Mouse (Mus musculus) T-helper 1 cell (primary cell): ENCODE data around the gene Olfr675.
"Not testable (repeated sequence)": the region's sequence is repeated elsewhere in the genome, so short reads cannot be mapped to it uniquely, and the experiment has no call there.

Experiments used
- in situ Hi-C: fragments of 300-600 bp; cut with MboI, MseI; formaldehyde crosslinking; loops from one replicate; pipeline ENCODE4 v1.15.1; 2025; ENCODE audit warnings: high pct_unique_total_duplicates

The Olfr675 gene

DNA sequence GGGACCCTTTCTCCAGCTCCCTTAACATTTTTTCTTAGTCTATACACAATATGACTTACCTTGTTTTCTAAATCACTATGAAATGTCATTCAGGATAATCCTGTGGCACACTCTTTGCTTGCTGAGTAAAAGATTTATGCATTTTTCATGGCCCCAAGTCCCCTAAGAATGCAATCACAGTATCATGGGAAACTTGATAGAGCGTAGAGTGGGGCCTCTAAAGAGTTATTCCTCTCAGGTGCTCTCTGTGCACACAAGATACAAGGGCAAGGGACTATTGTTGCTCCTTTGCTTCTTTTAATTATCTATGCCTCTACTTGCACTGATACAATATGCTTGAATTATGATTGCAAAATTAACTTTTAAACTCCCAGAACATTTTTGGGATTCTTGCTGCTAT, at the start of gene Olfr675:
Olfr675 (minus strand) TSS at position 101 of the 400 bp plus-strand sequence.
- in situ Hi-C loops: no loop called here

DNA sequence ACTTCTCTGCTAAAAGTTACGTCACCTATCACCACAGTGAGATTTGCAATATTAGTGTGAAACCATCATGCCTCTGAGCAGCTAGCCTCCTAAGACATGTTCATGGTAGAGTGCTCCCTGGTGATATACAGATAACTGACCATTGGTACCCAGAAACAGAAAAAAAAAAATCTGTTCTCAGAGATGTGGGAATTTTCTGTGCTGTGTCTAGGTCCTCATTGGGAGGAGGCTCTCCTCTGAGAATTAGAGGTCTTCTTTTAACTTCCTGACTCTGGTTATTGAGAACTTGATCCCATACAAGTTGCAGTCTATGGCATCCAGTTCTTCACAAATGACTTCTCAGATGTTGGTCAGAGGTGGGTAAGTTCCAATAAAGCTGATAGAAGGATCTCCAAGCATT, 35.9 kb upstream of the Olfr675 start, which contains the start of gene Olfr678:
Olfr678 (plus strand) TSS at position 301 of the 400 bp plus-strand sequence.
- in situ Hi-C loops: no loop called here

DNA sequence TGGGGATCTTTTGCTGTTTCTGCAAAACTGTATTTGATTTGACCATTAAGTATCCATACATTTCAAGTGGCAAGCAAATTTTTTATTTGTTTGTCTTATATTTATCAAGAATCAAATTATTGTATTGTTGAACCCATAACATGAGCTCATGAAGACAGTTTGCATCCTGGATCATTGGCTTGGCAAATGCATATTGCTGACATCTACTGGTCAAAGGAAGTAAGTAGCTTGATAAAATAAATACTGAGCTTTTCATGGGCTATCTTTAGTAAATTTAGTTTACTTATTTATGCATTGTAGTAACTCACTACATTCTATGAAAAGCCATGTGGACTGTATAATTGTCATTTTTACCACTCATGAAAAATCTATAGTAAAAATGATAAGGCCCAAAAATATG, 30.7 kb upstream of the Olfr675 start:
- in situ Hi-C loops: no loop called here

DNA sequence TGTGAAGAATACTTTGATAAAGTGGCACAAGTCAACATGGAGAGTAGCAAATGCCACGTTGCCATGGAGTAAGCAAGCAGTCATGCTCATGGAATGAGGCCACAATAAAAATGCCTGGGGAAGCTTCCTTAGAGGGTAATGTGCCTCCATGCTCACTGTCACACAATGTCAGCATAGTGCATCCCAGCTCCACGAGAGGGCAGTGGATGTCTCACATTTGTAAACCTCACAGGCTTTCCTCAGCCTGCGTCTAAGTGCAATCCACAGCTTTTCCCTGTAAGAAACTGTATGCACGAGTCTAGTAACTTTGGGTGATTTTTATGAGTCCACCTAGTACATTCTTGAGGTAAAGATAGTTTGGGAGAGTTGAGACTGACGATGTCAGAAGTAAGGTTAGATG, 5.6 kb upstream of the Olfr675 start:
- in situ Hi-C loops: loop anchor here (5.0 kb wide), 1 partner anchor 483 kb away; no protein-coding TSS in a partner anchor

DNA sequence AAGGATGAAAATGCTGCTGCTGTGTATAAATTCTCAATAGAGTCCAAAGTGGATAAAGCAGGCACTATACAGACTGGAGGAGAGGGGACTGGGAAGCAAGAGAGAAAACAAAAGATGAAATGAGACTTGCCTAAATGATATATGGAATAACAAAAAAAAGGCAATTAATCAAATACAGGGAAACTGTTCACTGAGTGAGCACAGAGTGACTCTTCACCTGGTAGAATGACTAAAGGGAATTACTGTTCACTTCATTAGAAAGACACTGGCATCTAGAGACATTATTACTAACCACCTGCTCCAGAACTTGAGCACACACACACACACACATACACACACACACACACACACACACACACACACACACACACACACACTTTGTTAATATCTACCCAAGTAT, 4.1 kb upstream of the Olfr675 start, which contains the start of gene Olfr676:
Olfr676 (plus strand) TSS at position 301 of the 400 bp plus-strand sequence.
- in situ Hi-C loops: loop anchor here (5.0 kb wide), 1 partner anchor 485 kb away; no protein-coding TSS in a partner anchor

DNA sequence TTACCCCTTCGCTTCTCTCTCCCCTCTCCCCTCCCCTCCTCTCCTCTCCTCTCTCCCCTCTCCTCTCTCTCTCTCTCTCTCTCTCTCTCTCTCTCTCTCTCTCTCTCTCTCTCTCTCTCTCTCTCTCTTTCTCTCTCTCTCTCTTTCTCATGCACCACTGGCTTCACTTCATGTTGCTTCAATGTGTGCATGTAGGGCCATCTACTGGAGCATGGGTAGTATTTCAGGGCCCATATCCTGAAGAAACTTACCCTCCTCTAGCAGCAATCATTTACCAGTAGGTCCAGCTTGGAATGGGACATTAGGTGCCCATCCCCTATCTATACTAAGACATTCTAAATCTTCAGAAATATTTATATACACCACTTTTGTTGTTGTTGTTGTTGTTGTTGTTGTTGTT, 5.7 kb downstream of the Olfr675 start:
- in situ Hi-C loops: no loop called here

DNA sequence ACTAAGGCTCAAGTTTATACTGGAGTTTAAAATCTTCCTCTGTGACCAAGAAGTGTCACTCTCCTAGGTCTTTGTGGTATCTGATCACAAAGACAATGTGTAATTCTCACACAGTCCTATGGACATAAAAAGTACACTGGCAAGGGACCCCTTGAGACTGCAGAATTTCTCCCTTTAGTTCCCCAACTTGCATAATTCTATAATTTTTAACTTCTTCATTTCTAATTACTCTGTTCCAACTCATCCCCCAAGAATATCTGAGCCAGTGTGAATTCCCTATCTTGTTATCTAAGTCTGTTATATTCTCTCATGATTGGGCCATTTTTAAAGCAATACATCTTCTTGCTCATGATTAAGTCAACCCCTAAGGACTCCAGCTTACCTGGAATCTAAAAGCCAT, 26.3 kb downstream of the Olfr675 start, which contains the start of gene Olfr672:
Olfr672 (minus strand) TSS at position 101 of the 400 bp plus-strand sequence.
- in situ Hi-C loops: no loop called here

DNA sequence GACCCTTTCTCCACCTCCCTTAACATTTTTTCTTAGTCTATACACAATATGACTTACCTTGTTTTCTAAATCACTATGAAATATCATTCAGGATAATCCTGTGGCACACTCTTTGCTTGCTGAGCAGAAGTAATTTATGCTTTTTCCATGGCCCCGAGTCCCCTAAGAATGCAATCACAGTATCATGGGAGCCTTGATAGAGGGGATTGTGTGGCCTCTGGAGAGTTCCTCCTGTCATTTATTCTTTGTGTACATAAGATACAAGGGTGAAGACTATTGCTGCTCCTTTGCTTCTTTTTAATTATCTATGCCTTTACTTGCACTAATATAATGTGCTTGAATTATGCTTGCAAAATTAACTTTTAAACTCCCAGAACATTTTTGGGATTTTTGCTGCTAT, 49.2 kb downstream of the Olfr675 start, which contains the start of gene Olfr671:
Olfr671 (minus strand) TSS at position 101 of the 400 bp plus-strand sequence.
- in situ Hi-C loops: no loop called here

DNA sequence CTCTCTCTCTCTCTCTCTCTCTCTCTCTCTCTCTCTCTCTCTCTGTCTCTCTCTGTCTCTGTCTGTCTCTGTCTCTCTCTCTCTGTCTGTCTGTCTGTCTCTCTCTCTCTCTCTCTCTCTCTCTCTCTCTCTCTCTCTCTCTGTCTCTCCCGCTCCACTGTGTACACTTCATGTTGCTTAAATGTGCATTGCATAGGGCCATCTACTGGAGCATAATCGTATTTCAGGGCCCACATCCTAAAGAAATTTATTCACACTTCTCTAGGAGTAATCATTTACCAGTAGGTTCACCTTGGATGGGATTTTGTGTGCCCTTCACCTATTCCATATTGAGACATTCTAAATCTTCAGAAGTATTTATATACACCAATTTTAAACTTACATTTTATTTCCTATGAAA, 55.8 kb downstream of the Olfr675 start:
- in situ Hi-C loops: not testable (repeated sequence)
